Mouse (Mus musculus) macrophage (primary cell): ENCODE results near the gene Prr3. TPM values are rescaled to one million over a fixed set of nuclear protein-coding genes. Genes with fewer than 3 reads are reported as not detected.

Experiments used
- H3K27ac ChIP-seq: fragments of 350-480 bp; formaldehyde crosslinking; 2 replicates; pipeline ENCODE4 v1.9.0; 2021
- H3K36me3 ChIP-seq: fragments of 350-480 bp; formaldehyde crosslinking; 2 replicates; pipeline ENCODE4 v1.9.0; 2021; ENCODE audit errors: inconsistent target
- H3K4me3 ChIP-seq: fragments of 350-480 bp; formaldehyde crosslinking; 2 replicates; pipeline ENCODE4 v1.9.0; 2021; ENCODE audit errors: inconsistent target
- H3K79me2 ChIP-seq: fragments of 350-480 bp; formaldehyde crosslinking; 2 replicates; pipeline ENCODE4 v1.9.0; 2021; ENCODE audit errors: inconsistent target
- WGBS: methylation state at CpG from one replicate; pipeline ENCODE4 v1.1.7; 2026; ENCODE audit warnings: inconsistent platforms; ENCODE audit not compliant: missing documents; 5-methylcytosine and 5-hydroxymethylcytosine counted together
- polyA plus RNA-seq: library from polyadenylated mRNA; stranded (reverse); fragments of 250-400 nt; gene quantifications from 3 replicates; pipeline ENCODE4 v1.2.4, GENCODE M21; 2018; ENCODE audit warnings: inconsistent platforms
- total RNA-seq, 78 experiments: library from RNA; depleted of rRNA; stranded (reverse); fragments of 250-400 nt; gene quantifications; 1 replicate in 9 of 78; 2 replicates in 24 of 78; 3 replicates in 43 of 78; 4 replicates in 2 of 78; pipeline ENCODE4 v1.2.4; 2018; ENCODE audit warnings: inconsistent platforms in 56 of 78

Prr3 gene
- total RNA-seq (2018; cell fraction: chromatin; rRNA removed) = 10 to 100 TPM; 12.0 to 70.1 (median 40.2) TPM
- 10 to 100 TPM in 3 of 26 experiments, 1 to 10 TPM in 23; 3.4 to 10.7 (median 7.6) TPM for total RNA-seq (2018; cell fraction: cytosol; rRNA removed)
- 10 to 100 TPM; 12.6 to 46.9 (median 26.0) TPM for total RNA-seq (2018; cell fraction: nucleus; rRNA removed)
- polyA plus RNA-seq = 8.8 to 13.9 TPM (median 9.5 TPM) in 3 replicates

DNA sequence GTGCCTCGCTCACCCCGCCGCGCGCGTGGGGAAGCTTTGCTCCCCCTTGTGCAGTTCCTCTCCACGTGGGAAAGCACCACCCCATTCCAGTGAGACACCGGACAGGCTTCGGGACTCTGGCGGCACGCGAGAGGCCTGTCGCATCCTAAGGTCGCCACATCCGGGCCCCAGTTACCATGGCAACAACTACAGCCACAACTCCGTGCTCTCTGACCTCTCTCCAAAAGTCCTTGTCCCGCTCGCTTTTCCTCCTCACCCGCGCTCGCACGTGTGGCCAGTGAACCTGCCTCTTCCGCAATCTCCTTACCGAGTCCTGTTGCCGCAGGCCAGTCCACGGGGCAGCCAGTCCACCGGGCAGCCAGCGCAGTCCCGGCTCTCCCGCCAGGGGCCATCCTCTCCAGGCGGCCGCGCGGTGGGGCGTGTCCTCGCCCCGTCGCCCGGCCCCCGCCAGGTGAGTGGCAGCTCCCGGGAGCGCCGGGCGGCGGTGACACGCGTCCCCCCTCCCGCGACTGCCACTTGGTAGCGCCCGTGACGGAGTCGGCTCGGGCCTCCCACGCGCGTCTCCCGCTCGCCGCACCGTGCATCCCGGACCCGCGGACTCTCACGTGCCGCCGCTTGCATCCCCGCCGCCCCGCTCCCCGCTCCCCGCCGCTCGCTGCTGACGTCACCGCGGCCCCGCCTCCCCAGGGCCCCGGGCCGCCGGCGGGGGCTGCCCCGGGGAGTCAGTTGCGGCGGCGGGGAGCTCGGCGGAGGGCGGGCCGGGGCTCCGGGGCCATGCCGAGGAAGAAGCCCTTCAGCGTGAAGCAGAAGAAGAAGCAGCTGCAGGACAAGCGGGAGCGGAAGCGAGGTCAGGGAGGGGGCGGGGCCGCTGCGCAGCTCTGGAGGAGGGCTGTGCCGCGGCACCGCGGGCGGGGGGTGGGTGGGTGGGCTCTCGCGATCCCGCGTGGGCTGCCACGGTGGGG is at the start of gene Prr3, which contains the start of gene Gnl1:
Gene Prr3, minus strand, starts transcription at position 836 of the 962 bp plus-strand sequence.
Gene Gnl1, plus strand, starts transcription at position 451 of the 962 bp plus-strand sequence.
- Histone ChIP-seq H3K4me3 (peak within 1 kb of the TSS; percentile 75), H3K27ac (peak within 1 kb of the TSS; percentile 58), H3K36me3 (peaks cover 21% of the 10 kb centered on the region; the same call in 1 of the 2 replicates), H3K79me2 (peaks cover 37% of the 10 kb centered on the region)
- 2% methylated on average over 85 of the region's 109 CpGs for WGBS

DNA sequence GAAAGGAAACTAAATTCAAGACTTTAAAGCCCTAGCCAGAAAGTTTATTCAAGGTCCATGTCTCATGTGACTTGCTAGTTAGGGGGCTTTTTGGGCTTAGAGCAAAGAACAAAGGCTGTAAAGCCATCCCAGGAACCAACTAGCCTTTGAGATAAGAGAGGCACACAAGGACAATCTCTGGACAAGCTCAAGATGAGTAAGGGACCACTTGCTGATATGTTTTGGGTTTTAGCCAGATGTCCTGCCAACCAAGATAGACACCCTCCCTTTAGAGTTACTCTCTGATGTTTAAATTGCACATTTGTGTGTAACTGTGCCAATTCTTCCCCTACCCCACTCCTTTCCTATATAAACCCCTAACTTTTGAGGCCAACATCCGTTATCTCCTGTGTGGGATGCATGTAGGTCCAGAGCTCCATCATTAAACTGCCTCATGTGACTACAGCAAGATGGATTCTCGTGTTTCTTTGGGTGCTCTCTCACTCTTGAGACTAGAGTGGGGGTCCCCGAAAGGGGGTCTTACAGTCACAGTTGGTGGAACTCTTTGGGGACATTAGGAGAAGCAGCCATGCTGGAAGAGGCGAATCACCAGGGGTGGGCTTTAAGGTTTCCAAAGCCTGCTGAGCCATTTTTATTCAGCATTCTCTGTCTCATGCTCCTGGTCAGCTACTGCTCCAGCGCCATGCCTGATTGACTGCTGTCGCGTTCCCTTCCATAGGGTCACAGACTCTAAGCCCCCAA is 49.0 kb upstream of the Prr3 start:
- 94% methylated on average over 7 of the region's 7 CpGs for WGBS
- no peak overlapping the region for H3K4me3 ChIP-seq
- peaks cover 6% of the 10 kb centered on the region; the same call in 1 of the 2 replicates for H3K36me3 ChIP-seq
- no peak overlapping the region for H3K27ac ChIP-seq
- peaks cover 21% of the 10 kb centered on the region for H3K79me2 ChIP-seq

- Histone ChIP-seq H3K36me3 (peaks cover 6% of the 10 kb centered on the region; the same call in 1 of the 2 replicates), H3K79me2 (peaks cover 21% of the 10 kb centered on the region), H3K4me3 (no peak overlapping the region), H3K27ac (no peak overlapping the region)
- WGBS = 100% methylated on average over 4 of the region's 4 CpGs
Observed at GRCm38 (mm10) chr17:36027663-36028062, 47.6 kb upstream of the Prr3 start.

DNA sequence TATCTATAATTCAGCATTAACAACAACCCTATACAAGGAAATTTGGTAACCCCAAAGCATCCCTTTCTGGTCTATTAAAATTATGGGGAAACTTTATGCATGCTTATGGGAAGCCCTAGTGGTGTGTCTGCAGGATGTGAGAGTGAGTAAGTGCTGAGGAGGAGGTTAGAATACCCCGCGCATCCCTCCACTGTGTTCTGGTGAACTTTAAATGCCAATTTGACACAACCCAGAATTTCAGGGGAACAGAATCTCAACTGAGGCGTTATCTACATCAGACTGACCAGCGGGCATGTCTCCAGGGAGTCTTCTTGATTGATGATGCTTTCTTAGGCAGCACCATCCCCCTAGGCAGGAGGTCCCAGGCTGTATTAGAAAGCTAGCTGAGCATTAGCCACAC is 45.9 kb upstream of the Prr3 start:
- no peak overlapping the region for H3K27ac ChIP-seq
- no peak overlapping the region for H3K4me3 ChIP-seq
- peaks cover 8% of the 10 kb centered on the region; the same call in 1 of the 2 replicates for H3K79me2 ChIP-seq
- peaks cover 6% of the 10 kb centered on the region; the same call in 1 of the 2 replicates for H3K36me3 ChIP-seq
- 81% methylated on average over 4 of the region's 4 CpGs for WGBS

DNA sequence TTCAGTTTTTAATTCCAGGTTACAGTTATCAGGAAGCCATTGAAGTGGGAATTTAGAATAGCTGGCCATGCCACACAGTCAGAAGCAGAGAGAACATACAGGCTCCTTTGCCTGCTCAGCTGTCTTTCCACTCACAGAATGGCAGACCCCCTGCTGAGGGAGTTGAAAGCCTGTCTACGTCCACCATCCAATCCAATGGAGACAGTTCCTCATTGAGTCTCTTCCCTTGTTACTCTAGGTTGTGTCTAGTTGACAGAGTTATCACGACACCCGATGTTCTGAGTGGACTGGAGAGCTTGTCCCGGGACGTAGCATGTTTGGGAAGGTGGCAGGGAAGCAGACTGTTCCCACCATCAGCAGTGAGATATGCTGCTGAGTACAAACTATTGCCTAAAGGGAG is 45.2 kb upstream of the Prr3 start:
- no peak overlapping the region for H3K4me3 ChIP-seq
- peak overlapping the region; percentile 96 for H3K27ac ChIP-seq
- peaks cover 1% of the 10 kb centered on the region; the same call in 1 of the 2 replicates for H3K36me3 ChIP-seq
- H3K79me2 ChIP-seq = peaks cover 2% of the 10 kb centered on the region; the same call in 1 of the 2 replicates
- WGBS = 82% methylated on average over 5 of the region's 5 CpGs

- WGBS = 28% methylated on average over 7 of the region's 9 CpGs
- Histone ChIP-seq H3K79me2 (peaks cover 13% of the 10 kb centered on the region), H3K4me3 (no peak overlapping the region), H3K36me3 (no peaks in the 10 kb centered on the region), H3K27ac (peak overlapping the region; percentile 96)
Observed at GRCm38 (mm10) chr17:36023710-36024654, 43.9 kb upstream of the Prr3 start.

- H3K79me2 ChIP-seq = peaks cover 24% of the 10 kb centered on the region
- WGBS = 94% methylated on average over 6 of the region's 6 CpGs
- H3K27ac ChIP-seq = peak overlapping the region; percentile 96
- H3K4me3 ChIP-seq = no peak overlapping the region
- peaks cover 4% of the 10 kb centered on the region; the same call in 1 of the 2 replicates for H3K36me3 ChIP-seq
Observed at GRCm38 (mm10) chr17:36022922-36023321, 42.9 kb upstream of the Prr3 start.

GRCm38 (mm10) chr17:36022098-36022497 is 42.1 kb upstream of the Prr3 start:
- H3K79me2 ChIP-seq = peaks cover 32% of the 10 kb centered on the region
- 75% methylated on average over 9 of the region's 9 CpGs for WGBS
- H3K27ac ChIP-seq = peak overlapping the region; percentile 96
- peaks cover 12% of the 10 kb centered on the region for H3K36me3 ChIP-seq
- no peak overlapping the region for H3K4me3 ChIP-seq

GRCm38 (mm10) chr17:36021309-36021708 is 41.3 kb upstream of the Prr3 start:
- H3K36me3 ChIP-seq = peaks cover 20% of the 10 kb centered on the region
- peak overlapping the region; percentile 96 for H3K27ac ChIP-seq
- H3K79me2 ChIP-seq = peaks cover 40% of the 10 kb centered on the region
- H3K4me3 ChIP-seq = no peak overlapping the region
- WGBS = 88% methylated on average over 1 of the region's 1 CpGs

GRCm38 (mm10) chr17:36020191-36021073 is 40.4 kb upstream of the Prr3 start, which contains the start of gene H2-T24:
Gene H2-T24 (minus strand): TSS chr17:36020560.
- WGBS = 0% methylated on average over 15 of the region's 15 CpGs
- peaks cover 49% of the 10 kb centered on the region for H3K79me2 ChIP-seq
- peak within 1 kb of the TSS; percentile 64 for H3K4me3 ChIP-seq

DNA sequence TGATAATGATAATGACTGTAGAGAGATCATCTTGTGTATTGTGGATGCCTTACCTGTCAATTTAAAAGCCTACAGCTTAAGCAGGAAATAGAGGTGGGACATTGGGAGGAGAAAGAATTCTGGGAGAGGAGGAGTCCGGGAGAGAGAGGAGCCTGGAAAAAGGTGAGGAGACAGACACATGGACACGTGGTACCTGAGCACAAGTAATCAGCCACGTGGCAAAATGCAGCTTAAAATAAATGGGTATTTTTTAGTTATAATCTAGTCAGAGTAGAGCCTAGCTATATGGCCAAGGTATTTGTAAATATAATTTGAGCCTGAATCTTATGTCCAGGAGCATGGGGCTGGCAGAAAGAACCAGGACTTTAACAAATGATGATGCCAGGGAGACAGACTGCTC is 39.5 kb upstream of the Prr3 start:
- H3K4me3 ChIP-seq = peak overlapping the region; percentile 64
- WGBS = 39% methylated on average over 3 of the region's 3 CpGs

More at GRCm38 (mm10) chr17:36020191-36021073, 40.4 kb upstream of the Prr3 start, which contains the start of gene H2-T24:
- Histone ChIP-seq H3K36me3 (peaks cover 29% of the 10 kb centered on the region), H3K27ac (peak within 1 kb of the TSS; percentile 96)

GRCm38 (mm10) chr17:36018979-36019378 is 38.9 kb upstream of the Prr3 start:
- 55% methylated on average over 2 of the region's 2 CpGs for WGBS
- H3K36me3 ChIP-seq = peaks cover 43% of the 10 kb centered on the region
- H3K79me2 ChIP-seq = peaks cover 63% of the 10 kb centered on the region
- H3K4me3 ChIP-seq = peak overlapping the region; percentile 64
- peak overlapping the region; percentile 96 for H3K27ac ChIP-seq

More for the DNA sequence above, 39.5 kb upstream of the Prr3 start:
- peaks cover 38% of the 10 kb centered on the region for H3K36me3 ChIP-seq
- H3K27ac ChIP-seq = peak overlapping the region; percentile 96
- peaks cover 58% of the 10 kb centered on the region for H3K79me2 ChIP-seq
